Comparison of ENCODE assay signal across 10 mouse cellular contexts in genomic region chr10:59967309-59967942, GRCm38 (mm10). TPM values are rescaled to one million over a fixed set of nuclear protein-coding genes. Genes with fewer than 3 reads are reported as not detected.
DNase-seq lines count a peak whose midpoint lies in the region; ATAC-seq and TF ChIP-seq lines count a peak whose summit lies in the region.
"Had no signal": no experiment of that assay in that cellular context is flagged by ENCODE, and none has a peak within 500 bp of the region (broad histone marks: within the 10 kb centered on the region; RNA-seq: fewer than 3 reads in every experiment).

No protein-coding gene starts in this region.

- H3K9ac ChIP-seq in stomach, postnatal 0 days (ENCODE audit: low read length), result no peak overlapping the region
- H3K9ac ChIP-seq: forebrain, embryonic 12.5 days had no signal

- no peaks in the 10 kb centered on the region for H3K9me3 ChIP-seq in stomach, postnatal 0 days (ENCODE audit: control insufficient read depth, low read length)
- H3K9me3 ChIP-seq: forebrain, embryonic 12.5 days had no signal

- peak; percentile 68 for DNase-seq in gastrocnemius, adult 2 months
- DNase-seq in gastrocnemius, adult 18-20 months (ENCODE audit: low spot score), result no peak
- no peak for DNase-seq in testis, postnatal 14 days (ENCODE audit: low spot score)
- DNase-seq in heart, postnatal 14 days, result peak; percentile 81 to 82
- no peak for DNase-seq in stomach, postnatal 0 days (ENCODE audit: low spot score)
- DNase-seq in thymus, postnatal 10 days (ENCODE audit: low spot score in 2 of 2), result no peak
- DNase-seq in spleen, adult 18-20 months, result no peak
- DNase-seq: layer of hippocampus, postnatal 36 days had no signal

- intact Hi-C loops in gastrocnemius, adult 2 months (cut with DNase I), result no loop called here
- intact Hi-C loops in heart, postnatal 14 days (cut with DNase I), result no loop called here

- peaks cover 13% of the 10 kb centered on the region for H3K4me1 ChIP-seq in testis, adult 2 months (ENCODE audit: control insufficient read depth, insufficient read depth, low read length)
- peaks cover 19% of the 10 kb centered on the region for H3K4me1 ChIP-seq in stomach, postnatal 0 days (replicated peaks; ENCODE audit: control insufficient read depth, insufficient read depth)

- ATAC-seq in stomach, postnatal 0 days (ENCODE audit: low FRiP score, low TSS enrichment), result no peak

- no peak overlapping the region for H3K4me3 ChIP-seq in gastrocnemius, adult 2 months
- no peak overlapping the region for H3K4me3 ChIP-seq in testis, adult 2 months (ENCODE audit: control insufficient read depth, low read depth, low read length)
- no peak overlapping the region for H3K4me3 ChIP-seq in stomach, postnatal 0 days (ENCODE audit: low read depth, low read length)
- H3K4me3 ChIP-seq: forebrain, embryonic 12.5 days had no signal

- no peak for TF ChIP-seq POLR2A in testis, adult 2 months (IDR thresholded peaks at IDR 0.05; ENCODE audit: control insufficient read depth, low read depth, low read length)

- no peak for TF ChIP-seq CTCF in gastrocnemius, adult 2 months (IDR thresholded peaks at IDR 0.05)
- no peak for TF ChIP-seq CTCF in testis, adult 2 months (IDR thresholded peaks at IDR 0.05; ENCODE audit: control insufficient read depth, insufficient read depth, insufficient replicate concordance, low read depth, low read length)
- TF ChIP-seq CTCF in stomach, postnatal 0 days (IDR thresholded peaks at IDR 0.05; ENCODE audit: low read depth), result no peak

- no peak overlapping the region for H3K4me2 ChIP-seq in stomach, postnatal 0 days (replicated peaks; ENCODE audit: low read depth)
- H3K4me2 ChIP-seq: forebrain, embryonic 12.5 days had no signal

- peak overlapping the region; percentile 69 for H3K27ac ChIP-seq in gastrocnemius, adult 2 months
- H3K27ac ChIP-seq in testis, adult 2 months (ENCODE audit: control insufficient read depth, insufficient read depth, low read depth, low read length), result peak overlapping the region; percentile 47; the same call in 1 of the 2 replicates
- H3K27ac ChIP-seq in stomach, postnatal 0 days (replicated peaks), result 0 out of 2 replicates have a peak overlapping the region, but pooled peaks have one; percentile 13
- H3K27ac ChIP-seq: forebrain, embryonic 12.5 days had no signal

- no peaks in the 10 kb centered on the region for H3K36me3 ChIP-seq in testis, adult 2 months (ENCODE audit: control insufficient read depth, insufficient read depth, low read length)
- H3K36me3 ChIP-seq in stomach, postnatal 0 days (ENCODE audit: control insufficient read depth, insufficient read depth, low read length), result no peaks in the 10 kb centered on the region
- H3K36me3 ChIP-seq: forebrain, embryonic 12.5 days had no signal

- TF ChIP-seq EP300 in stomach, postnatal 0 days (optimal IDR thresholded peaks at IDR 0.05), result no peak

- WGBS in stomach, postnatal 0 days, result 69% methylated on average over 6 of the region's 6 CpGs

- H3K27me3 ChIP-seq in testis, adult 2 months (ENCODE audit: control insufficient read depth, insufficient read depth, low read length), result no peaks in the 10 kb centered on the region
- H3K27me3 ChIP-seq in stomach, postnatal 0 days (ENCODE audit: control insufficient read depth, insufficient read depth, low read length), result no peaks in the 10 kb centered on the region

RNA-seq across cellular contexts. Expression of gene Ddit4, which starts 15.8 kb away (rescaled TPM):
- total RNA-seq in gastrocnemius, adult 2 months (2021), result 100 to 1,000 TPM in 1 of 2 experiments, 10 to 100 TPM in 1; 15.4 to 183 TPM
- total RNA-seq in gastrocnemius, adult 18-20 months (2021), result 100 to 1,000 TPM in 1 of 2 experiments, 1 to 10 TPM in 1; 8.1 to 202 TPM
- polyA plus RNA-seq in testis, adult 2 months (2012; rRNA removed), result 19.9 and 23.0 TPM in 2 replicates
- total RNA-seq in heart, postnatal 14 days (2021), result 100 to 1,000 TPM; 188 to 191 TPM
- 12.4 and 17.3 TPM in 2 replicates for polyA plus RNA-seq in stomach, postnatal 0 days (2015; fragmentation: Nextera tagmentation; extraction: Ambion mirVana)

RNA-seq across cellular contexts. Expression of gene Ascc1, which starts 35.2 kb away (rescaled TPM):
- total RNA-seq in gastrocnemius, adult 2 months (2021), result 10 to 100 TPM; 13.6 to 14.6 TPM
- 10 to 100 TPM; 14.2 to 15.3 TPM for total RNA-seq in gastrocnemius, adult 18-20 months (2021)
- polyA plus RNA-seq in testis, adult 2 months (2012; rRNA removed), result 97.0 and 99.2 TPM in 2 replicates
- 10 to 100 TPM; 19.1 to 21.7 TPM for total RNA-seq in heart, postnatal 14 days (2021)
- 29.0 and 31.6 TPM in 2 replicates for polyA plus RNA-seq in stomach, postnatal 0 days (2015; fragmentation: Nextera tagmentation; extraction: Ambion mirVana)

RNA-seq across cellular contexts. Expression of gene Anapc16, which starts 35.5 kb away (rescaled TPM):
- total RNA-seq in gastrocnemius, adult 2 months (2021), result 10 to 100 TPM; 49.5 to 50.7 TPM
- total RNA-seq in gastrocnemius, adult 18-20 months (2021), result 10 to 100 TPM; 43.7 to 43.9 TPM
- 41.3 and 42.5 TPM in 2 replicates for polyA plus RNA-seq in testis, adult 2 months (2012; rRNA removed)
- total RNA-seq in heart, postnatal 14 days (2021), result 10 to 100 TPM; 64.8 to 70.1 TPM
- polyA plus RNA-seq in stomach, postnatal 0 days (2015; fragmentation: Nextera tagmentation; extraction: Ambion mirVana), result 76.8 and 86.4 TPM in 2 replicates

Comparison
In these comparisons a context has a peak if more than half of its experiments do, and no peak if none do; other contexts are left out.
1. DNase-seq: peak in gastrocnemius, adult 2 months (single experiment) and heart, postnatal 14 days (2 of 2); none in gastrocnemius, adult 18-20 months (single experiment), testis, postnatal 14 days (single experiment), stomach, postnatal 0 days (single experiment), thymus, postnatal 10 days (0 of 2) and spleen, adult 18-20 months (0 of 2).
2. H3K27ac ChIP-seq: peak in every context shown above with its lines; median percentile 69 in gastrocnemius, adult 2 months; 47 in testis, adult 2 months; 13 in stomach, postnatal 0 days.